Mouse (Mus musculus) right cerebral cortex, postnatal 14 days (tissue): ENCODE data around the gene Plac1.
"Not testable (repeated sequence)": the region's sequence is repeated elsewhere in the genome, so short reads cannot be mapped to it uniquely, and the experiment has no call there.

Source experiments
- DNase-seq: peaks from one replicate; pipeline ENCODE4 v3.0.0; 2022

The Plac1 gene

DNA sequence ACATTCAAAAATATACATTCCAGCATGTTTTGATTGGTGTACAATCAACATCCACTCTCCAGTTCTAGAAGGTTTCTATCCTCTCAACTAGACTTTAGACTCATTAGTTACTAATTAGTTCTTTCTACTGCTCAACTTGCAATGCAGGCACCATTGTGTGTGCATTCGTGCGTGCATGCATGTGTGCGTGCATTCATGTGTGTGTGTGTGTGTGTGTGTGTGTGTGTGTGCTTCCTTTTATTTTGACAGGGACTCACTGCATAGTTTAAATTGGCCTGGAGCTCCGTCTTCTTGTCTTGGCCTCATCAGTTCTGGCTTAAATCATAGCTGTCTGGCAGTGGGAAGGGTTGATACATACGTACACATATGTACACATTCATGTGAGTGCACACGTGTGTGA is 198.9 kb downstream of the Plac1 start:
- no peak for DNase-seq

DNA sequence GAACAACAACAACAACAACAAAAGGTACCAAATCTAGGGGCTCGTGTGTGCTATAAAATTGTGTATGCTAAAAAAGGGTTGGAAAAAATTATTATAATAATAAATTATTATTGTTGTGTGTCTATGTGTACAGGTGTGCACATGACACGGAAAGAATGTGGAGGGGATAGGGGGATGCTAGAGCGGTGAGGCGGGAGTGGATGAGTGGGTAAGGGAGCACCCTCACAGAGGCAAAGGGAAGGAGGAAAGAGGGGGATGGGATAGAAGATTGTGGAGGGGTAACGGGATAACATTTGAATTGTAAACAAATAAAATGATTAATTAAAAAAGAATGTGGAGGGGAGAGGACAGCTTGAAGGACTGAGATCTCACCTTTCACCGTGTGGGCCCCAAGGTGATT is 199.8 kb downstream of the Plac1 start:
- DNase-seq = no peak

DNA sequence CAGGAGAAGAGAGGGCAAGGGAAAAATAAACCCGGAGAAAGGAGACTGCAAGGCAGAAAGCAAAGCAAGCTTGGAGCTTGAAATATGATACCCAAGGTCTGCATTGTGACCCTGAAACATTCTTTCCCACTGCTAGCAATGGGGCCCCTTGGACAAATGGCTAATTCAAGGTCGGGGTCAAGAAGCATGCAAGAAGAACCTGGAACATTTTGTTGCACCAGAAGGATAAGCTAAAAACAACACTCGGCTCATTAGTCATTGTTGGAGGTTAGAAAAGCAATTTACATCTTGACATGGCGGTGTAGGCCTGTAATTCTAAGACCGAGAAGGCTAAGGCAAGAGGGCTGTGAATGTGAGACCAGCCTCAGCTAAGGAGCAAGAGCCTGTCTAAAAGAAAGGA is 200.3 kb downstream of the Plac1 start:
- no peak for DNase-seq

DNA sequence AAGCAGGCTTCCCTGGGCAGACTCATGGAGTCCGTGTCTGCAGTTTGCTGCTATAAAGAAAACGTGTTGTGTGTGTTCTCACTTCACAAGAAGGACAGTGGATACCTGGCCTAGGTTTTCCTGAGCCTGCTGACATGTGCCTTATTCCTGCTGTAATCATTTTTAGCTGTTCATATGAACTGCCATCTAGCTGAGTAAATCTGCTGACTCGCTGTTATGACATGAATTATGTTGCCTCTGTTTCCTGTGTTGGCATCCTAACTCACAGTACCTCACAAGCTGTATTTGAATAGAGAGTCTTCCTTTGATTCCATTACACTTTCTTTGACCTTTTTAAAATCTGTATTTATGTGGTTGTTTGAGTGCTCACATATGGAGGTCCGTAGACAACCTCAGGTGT is 201.7 kb downstream of the Plac1 start:
- no peak for DNase-seq

DNA sequence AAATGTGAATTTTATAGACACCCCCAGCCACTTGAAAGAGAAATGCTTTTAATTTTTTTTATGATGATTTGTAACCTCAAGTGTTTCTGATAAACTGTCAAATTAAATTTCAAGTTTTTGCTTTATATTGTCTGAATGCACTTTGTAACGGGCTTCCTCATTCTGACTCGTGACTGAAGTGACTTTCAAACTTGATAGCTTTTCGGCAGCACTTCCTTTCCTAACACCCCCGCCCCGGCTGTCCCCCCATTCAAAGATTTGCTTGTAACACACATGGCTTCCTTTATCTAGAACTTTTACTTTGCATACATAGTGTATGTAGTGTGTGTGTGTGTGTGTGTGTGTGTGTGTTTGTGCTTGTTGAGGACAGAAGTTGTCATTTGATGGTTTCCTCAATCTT is 210.4 kb downstream of the Plac1 start:
- no peak for DNase-seq

DNA sequence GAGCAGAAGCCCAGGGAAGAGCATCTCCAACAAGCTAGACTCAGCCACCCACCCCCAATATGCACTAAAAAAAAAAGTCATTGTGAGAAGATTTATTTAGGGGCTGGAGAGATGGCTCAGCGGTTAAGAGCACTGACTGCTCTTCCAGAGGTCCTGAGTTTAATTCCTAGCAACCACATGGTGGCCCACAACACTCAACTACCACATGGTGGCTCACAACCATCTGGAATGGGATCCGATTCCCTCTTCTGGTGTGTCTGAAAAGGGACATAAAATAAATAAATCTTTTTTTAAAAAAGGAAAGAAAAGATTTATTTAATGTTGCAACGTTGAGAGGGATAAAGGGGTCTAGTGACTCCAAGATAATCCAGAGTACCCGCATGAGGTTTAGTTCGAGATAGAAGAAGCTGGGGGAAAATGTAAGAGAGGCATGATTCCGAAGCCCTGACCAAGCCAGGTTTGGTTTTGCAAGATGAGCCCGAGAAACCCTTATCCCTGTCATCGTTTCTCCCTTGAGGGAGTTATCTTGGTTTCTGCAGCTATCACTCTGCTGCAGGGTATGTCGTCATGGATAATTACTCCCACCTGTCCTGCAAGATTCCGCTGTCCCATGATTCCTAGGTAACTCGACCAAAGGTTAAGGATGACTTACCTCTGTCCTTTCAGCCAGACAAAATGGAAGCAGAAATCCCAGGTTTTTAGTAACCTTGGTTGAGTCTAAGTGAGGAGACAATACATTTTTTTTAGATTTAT is 214.3 kb downstream of the Plac1 start:
- no peak for DNase-seq

DNA sequence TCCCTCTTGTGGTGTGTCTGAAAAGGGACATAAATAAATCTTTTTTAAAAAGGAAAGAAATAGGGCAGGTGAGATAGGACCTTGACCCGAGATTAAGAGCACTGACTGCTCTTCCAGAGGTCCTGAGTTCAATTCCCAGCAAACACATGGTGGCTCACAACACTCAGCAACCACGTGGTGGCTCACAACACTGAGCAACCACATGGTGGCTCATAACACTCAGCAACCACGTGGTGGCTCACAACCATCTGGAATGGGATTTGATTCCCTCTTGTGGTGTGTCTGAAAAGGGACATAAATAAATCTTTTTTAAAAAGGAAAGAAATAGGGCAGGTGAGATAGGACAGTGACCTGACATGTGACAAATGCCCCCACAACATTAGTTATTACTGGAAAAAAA is 215.6 kb downstream of the Plac1 start:
- DNase-seq = not testable (repeated sequence)

DNA sequence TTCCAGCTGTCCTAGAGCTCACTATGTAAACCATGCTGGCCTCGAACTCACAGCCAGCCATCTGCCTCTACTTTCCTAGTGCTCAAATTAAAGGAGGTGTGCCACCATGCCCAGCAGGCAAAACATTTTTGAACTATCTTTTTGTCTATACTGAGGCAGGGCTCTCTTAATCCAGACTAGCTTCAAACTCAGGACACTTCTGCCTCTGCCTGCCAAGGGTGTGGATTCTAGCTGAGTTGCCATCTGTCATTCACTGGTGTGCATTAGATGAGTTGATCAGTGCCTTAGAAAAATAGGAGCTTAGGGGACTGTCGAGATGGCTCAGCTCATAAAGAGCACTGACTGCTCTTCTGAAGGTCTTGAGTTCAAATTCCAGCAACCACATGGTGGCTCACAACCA is 216.9 kb downstream of the Plac1 start:
- no peak for DNase-seq
